Mouse (Mus musculus) forebrain, embryonic 15.5 days (tissue): Measurements from ENCODE around the gene Hipk2. TPM values are rescaled to one million over a fixed set of nuclear protein-coding genes. Genes with fewer than 3 reads are reported as not detected.

Experiments used
- ATAC-seq: fragments of 200-750 bp; cut with Nextera tagmentation; replicated peaks from 2 replicates; pipeline ENCODE4 v1.8.0; 2017; ENCODE audit warnings: mild to moderate bottlenecking, moderate TSS enrichment, moderate library complexity
- H3K27ac ChIP-seq: fragments of 300-500 bp; sonication (generic); replicated peaks from 2 replicates; pipeline ENCODE4 v1.5.1; 2015; ENCODE audit warnings: mild to moderate bottlenecking, inconsistent platforms
- H3K27me3 ChIP-seq: fragments of 300-500 bp; sonication (generic); 2 replicates; pipeline ENCODE4 v1.6.1; 2015; ENCODE audit warnings: inconsistent platforms
- H3K36me3 ChIP-seq: fragments of 300-500 bp; sonication (generic); 2 replicates; pipeline ENCODE4 v1.6.1; 2015; ENCODE audit warnings: mild to moderate bottlenecking, inconsistent platforms
- H3K4me1 ChIP-seq: fragments of 300-500 bp; sonication (generic); 2 replicates; pipeline ENCODE4 v1.6.1; 2015; ENCODE audit warnings: inconsistent platforms
- H3K4me2 ChIP-seq: fragments of 300-500 bp; sonication (generic); replicated peaks from 2 replicates; pipeline ENCODE4 v1.6.1; 2015; ENCODE audit warnings: mild to moderate bottlenecking, inconsistent platforms
- H3K4me3 ChIP-seq: fragments of 300-500 bp; sonication (generic); 2 replicates; pipeline ENCODE4 v1.5.1; 2015; ENCODE audit warnings: mild to moderate bottlenecking, inconsistent platforms
- H3K9ac ChIP-seq: fragments of 300-500 bp; sonication (generic); replicated peaks from 2 replicates; pipeline ENCODE4 v1.6.1; 2015; ENCODE audit warnings: mild to moderate bottlenecking, inconsistent platforms
- H3K9me3 ChIP-seq: fragments of 300-500 bp; sonication (generic); 2 replicates; pipeline ENCODE4 v1.6.1; 2016; ENCODE audit warnings: inconsistent platforms
- whole genome bisulfite sequencing: fragments of 180-500 bp; shearing (Covaris S2); methylation state at CpG from one replicate; pipeline ENCODE4 v1.1.7; 2015; ENCODE audit warnings: mixed read lengths; 5-methylcytosine and 5-hydroxymethylcytosine counted together
- polyA plus RNA-seq: library from polyadenylated mRNA; unstranded; fragments of >200 nt; fragmentation: Nextera tagmentation; extraction: Ambion mirVana; gene quantifications from 2 replicates; pipeline ENCODE4 v1.2.1, GENCODE M21; 2015

Gene Hipk2
- polyA plus RNA-seq, 1 experiment from 2014 or later: 29.2 TPM

DNA sequence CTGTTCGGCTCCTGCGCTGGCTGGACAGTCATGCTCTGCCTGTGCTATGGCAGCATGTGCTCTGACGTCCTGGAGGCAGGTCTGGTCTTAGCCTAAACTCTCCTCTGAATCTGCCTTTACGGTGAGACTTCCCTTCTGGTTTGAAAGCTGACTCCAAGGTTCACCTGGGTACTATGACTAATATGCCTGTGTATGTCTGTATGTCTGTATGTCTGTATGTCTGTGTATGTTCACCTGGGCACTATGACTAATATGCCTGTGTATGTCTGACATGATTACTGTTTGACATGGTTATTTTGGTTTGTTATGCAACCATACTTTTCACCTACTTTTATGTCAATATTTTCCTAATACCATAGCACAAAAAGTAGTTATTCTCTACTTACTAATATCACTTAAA, 52.8 kb downstream of the Hipk2 start:
- 96% methylated on average over 4 of the region's 4 CpGs for WGBS
- Histone ChIP-seq H3K27ac (no peak overlapping the region), H3K4me3 (no peak overlapping the region), H3K4me1 (no peaks in the 10 kb centered on the region), H3K36me3 (peaks cover 11% of the 10 kb centered on the region; the same call in 1 of the 2 replicates), H3K4me2 (no peak overlapping the region), H3K9ac (no peak overlapping the region), H3K27me3 (no peaks in the 10 kb centered on the region), H3K9me3 (no peaks in the 10 kb centered on the region)
- ATAC-seq: no peak

DNA sequence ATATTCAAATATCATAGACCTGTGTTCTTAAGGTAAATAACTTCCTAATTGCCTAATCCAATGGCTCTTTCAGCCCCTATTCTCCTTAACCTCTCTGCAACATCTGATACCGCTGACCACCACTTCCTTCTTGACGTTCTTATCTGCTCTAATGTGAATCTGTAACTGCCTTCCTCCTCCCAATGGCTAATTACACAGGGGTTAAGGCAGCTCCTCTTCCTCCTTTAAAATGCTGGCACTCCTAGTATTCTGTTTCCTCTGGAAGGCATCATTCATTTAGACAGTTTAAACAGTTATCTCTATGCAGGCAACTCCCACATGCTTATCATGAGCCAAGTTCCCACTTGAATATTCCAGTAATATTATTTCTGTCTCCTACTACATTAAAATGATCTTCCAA, 54.3 kb downstream of the Hipk2 start:
- ATAC-seq: no peak
- no peaks in the 10 kb centered on the region for H3K4me1 ChIP-seq
- WGBS: 85% methylated on average over 2 of the region's 2 CpGs
- no peak overlapping the region for H3K4me3 ChIP-seq
- H3K4me2 ChIP-seq: no peak overlapping the region
- no peaks in the 10 kb centered on the region for H3K9me3 ChIP-seq
- H3K9ac ChIP-seq: no peak overlapping the region
- H3K27ac ChIP-seq: no peak overlapping the region
- H3K27me3 ChIP-seq: no peaks in the 10 kb centered on the region
- H3K36me3 ChIP-seq: peaks cover 18% of the 10 kb centered on the region

DNA sequence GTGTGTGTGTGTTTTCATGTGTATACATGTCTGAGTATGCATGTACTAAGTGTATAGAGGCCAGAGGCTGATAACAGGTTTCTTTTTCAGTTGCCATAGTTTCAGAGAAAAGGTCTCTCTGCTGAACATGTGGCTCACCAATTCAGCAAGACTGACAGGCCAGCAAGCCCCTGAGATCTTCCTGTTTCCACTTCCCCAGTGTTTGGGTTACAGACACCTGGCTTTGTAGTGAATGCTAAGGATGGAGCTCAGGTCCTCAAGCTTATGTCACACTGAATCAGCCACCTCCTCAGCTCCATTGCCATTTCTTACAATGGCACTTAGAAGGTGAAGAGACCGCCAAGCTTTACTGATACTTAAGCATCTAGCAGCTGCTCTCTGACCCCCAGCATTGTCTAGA, 55.1 kb downstream of the Hipk2 start:
- no peak overlapping the region for H3K27ac ChIP-seq
- H3K9ac ChIP-seq: no peak overlapping the region
- ATAC-seq: no peak
- H3K36me3 ChIP-seq: peaks cover 23% of the 10 kb centered on the region
- 97% methylated on average over 1 of the region's 1 CpGs for WGBS
- no peaks in the 10 kb centered on the region for H3K27me3 ChIP-seq
- no peaks in the 10 kb centered on the region for H3K4me1 ChIP-seq
- no peak overlapping the region for H3K4me2 ChIP-seq
- H3K9me3 ChIP-seq: no peaks in the 10 kb centered on the region
- H3K4me3 ChIP-seq: no peak overlapping the region

DNA sequence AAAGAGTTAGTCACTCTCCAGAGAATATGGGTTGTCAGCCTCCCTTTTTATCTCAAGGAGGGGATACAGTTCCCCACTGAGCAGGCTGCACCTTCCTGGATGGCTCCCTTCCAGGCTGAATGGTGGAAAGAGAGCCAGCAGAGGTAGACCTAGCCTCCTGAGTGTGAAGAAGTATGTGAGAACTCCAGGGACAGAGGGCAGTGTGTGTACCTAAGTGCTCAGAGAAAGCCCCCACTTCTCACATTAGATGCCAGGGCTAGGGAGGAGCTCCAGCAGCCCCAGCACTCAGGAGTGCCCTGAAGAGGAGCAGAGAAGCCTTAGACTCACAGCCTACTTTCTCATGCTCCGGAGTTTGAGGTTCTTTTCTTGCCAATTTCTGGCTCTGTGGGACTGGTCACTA, 59.7 kb downstream of the Hipk2 start:
- no peak overlapping the region for H3K27ac ChIP-seq
- ATAC-seq: no peak
- H3K4me2 ChIP-seq: no peak overlapping the region
- WGBS: 83% methylated on average over 1 of the region's 1 CpGs
- no peak overlapping the region for H3K4me3 ChIP-seq
- no peaks in the 10 kb centered on the region for H3K9me3 ChIP-seq
- H3K9ac ChIP-seq: no peak overlapping the region
- peaks cover 23% of the 10 kb centered on the region for H3K36me3 ChIP-seq
- H3K4me1 ChIP-seq: no peaks in the 10 kb centered on the region
- H3K27me3 ChIP-seq: no peaks in the 10 kb centered on the region

DNA sequence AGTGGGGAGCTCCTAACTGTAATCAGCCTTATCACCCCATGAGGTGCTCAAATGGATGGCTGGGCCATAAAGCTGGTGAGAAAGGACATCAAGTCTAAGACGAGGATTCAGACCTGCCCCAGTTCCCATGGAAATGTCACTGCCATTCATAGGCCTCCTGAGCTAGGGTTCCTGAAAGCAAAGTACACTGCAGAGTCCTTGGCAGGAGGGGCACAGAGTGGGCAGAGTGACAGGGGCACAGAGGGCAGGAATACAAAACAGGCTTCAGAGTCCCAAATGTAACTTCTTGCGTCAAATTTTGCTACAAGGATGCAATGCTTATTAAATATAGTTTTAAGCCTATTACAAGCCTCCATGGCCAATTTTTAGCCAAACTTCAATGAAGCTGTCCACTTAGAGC, 60.4 kb downstream of the Hipk2 start:
- ATAC-seq: no peak
- H3K27me3 ChIP-seq: no peaks in the 10 kb centered on the region
- H3K36me3 ChIP-seq: peaks cover 23% of the 10 kb centered on the region
- H3K4me1 ChIP-seq: no peaks in the 10 kb centered on the region
- H3K4me2 ChIP-seq: no peak overlapping the region
- no peak overlapping the region for H3K9ac ChIP-seq
- 62% methylated on average over 2 of the region's 2 CpGs for WGBS
- H3K4me3 ChIP-seq: no peak overlapping the region
- no peak overlapping the region for H3K27ac ChIP-seq
- no peaks in the 10 kb centered on the region for H3K9me3 ChIP-seq

DNA sequence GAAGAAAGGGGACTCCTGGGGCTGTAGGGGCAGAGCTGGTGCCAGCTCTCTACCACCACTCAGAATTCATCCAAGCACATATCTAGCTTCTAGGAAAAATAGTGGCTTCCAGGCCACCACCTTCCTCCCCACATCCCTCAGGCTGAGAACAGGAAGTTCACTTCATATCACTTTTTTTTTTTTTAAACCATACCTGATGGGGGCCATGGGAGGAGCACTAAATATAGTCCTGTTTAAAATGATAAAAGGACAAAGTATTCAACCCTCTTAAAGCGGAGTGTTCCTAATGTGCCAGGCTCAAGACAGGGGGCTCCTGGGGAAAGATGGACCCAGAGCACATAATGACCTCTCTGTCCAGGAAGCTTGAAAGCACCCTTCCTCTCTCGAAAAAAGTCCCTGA, 61.3 kb downstream of the Hipk2 start:
- Histone ChIP-seq H3K4me3 (no peak overlapping the region), H3K9me3 (no peaks in the 10 kb centered on the region), H3K36me3 (peaks cover 23% of the 10 kb centered on the region), H3K27me3 (no peaks in the 10 kb centered on the region), H3K4me2 (no peak overlapping the region), H3K27ac (no peak overlapping the region), H3K9ac (no peak overlapping the region), H3K4me1 (0 out of 2 replicates have a peak, but pooled peaks cover 6% of the 10 kb centered on the region)
- ATAC-seq: no peak
- WGBS: 93% methylated on average over 2 of the region's 2 CpGs

DNA sequence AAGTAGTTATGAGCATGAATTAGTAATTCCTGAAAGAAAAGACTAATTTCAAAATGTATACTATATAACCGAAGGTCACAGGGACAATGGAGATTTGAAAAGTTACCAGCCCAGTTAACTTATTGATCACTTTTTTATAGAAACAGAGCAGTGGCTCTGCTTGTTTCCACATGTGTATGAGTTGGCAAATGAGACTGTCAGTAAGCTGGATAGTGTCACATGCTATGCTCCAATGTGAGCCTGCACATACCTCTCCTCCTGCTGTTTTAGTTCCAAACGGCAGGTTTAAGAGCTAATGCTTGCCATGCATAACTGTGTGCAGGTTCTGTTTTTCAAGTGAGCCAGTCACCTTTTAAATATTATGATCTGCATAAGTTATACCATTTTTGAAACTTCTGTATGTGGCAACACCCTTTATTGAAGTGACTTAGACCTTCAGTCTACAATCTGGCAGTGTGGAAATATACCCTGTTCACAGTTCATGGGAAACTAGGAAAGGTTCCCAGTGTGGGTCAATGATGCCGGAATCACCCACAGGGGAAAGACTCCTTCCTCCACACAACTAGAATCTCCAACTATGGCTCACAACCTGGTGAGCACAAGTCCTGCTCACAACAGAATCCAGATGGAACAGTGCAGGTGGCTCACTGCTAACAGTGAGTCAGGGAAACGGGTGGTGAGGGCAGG, 64.4 kb downstream of the Hipk2 start:
- no peaks in the 10 kb centered on the region for H3K9me3 ChIP-seq
- H3K4me3 ChIP-seq: no peak overlapping the region
- no peak overlapping the region for H3K4me2 ChIP-seq
- H3K36me3 ChIP-seq: peaks cover 4% of the 10 kb centered on the region; the same call in 1 of the 2 replicates
- no peak overlapping the region for H3K27ac ChIP-seq
- no peaks in the 10 kb centered on the region for H3K27me3 ChIP-seq
- no peak overlapping the region for H3K9ac ChIP-seq
- no peak for ATAC-seq
- H3K4me1 ChIP-seq: 0 out of 2 replicates have a peak, but pooled peaks cover 7% of the 10 kb centered on the region
- WGBS: 87% methylated on average over 4 of the region's 4 CpGs

DNA sequence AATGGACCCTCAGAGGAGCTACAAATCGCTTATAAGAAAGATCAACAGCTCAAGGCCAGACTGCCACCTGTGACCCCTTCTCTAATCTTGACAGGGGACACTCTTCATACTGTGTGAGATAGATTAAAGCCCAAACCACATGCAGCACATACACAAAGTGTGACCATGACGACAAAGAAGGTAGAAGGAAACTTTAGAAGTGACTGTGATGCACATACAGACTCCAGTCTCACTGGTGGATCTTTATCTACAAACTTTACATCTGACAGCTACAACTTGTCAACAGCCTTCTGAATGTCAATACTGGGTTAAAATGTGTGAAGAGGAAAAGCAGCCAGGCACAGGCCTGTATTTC, 65.9 kb downstream of the Hipk2 start:
- no peaks in the 10 kb centered on the region for H3K27me3 ChIP-seq
- no peak overlapping the region for H3K4me3 ChIP-seq
- 67% methylated on average over 2 of the region's 2 CpGs for WGBS
- no peak overlapping the region for H3K4me2 ChIP-seq
- H3K36me3 ChIP-seq: no peaks in the 10 kb centered on the region
- no peak overlapping the region for H3K27ac ChIP-seq
- no peak overlapping the region for H3K9ac ChIP-seq
- no peaks in the 10 kb centered on the region for H3K9me3 ChIP-seq
- H3K4me1 ChIP-seq: 0 out of 2 replicates have a peak, but pooled peaks cover 7% of the 10 kb centered on the region
- no peak for ATAC-seq

DNA sequence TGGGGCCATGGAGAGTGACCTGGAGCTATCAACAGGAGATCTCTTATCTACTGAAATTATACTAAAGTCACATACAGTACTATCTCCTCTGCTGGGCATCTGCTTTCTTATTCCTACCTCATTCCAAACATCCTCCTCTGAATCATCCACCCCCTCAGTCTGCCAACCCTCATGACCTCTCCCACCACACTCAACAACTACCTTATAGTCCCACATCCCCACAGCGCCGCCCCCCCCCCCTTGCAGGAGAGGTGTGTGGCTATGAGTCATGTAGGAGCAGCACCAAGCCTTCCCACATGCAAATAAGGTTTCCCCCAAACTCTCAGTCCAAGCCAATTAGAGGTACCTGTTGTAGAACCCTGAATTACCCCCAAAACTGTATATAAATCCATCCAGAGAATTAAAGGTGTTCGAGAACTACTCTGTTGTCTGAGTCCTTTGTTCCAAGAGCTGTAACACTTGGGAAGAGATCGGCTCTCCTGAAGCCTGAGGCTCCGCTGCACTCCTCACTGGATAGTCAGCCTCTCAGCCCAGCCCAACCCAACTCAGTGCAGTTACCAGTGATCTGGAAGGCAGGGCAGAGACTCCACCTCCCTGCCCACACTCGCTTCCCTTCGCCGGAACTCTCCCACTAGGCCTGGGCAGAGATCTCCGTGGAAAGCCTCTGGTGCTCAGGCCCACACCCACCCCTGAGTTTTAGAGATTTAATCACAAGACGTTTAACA, 66.4 kb downstream of the Hipk2 start:
- ATAC-seq: no peak
- Histone ChIP-seq H3K9ac (no peak overlapping the region), H3K4me3 (no peak overlapping the region), H3K9me3 (no peaks in the 10 kb centered on the region), H3K27me3 (no peaks in the 10 kb centered on the region), H3K4me2 (no peak overlapping the region), H3K36me3 (peaks cover under 1% of the 10 kb centered on the region; the same call in 1 of the 2 replicates), H3K27ac (no peak overlapping the region), H3K4me1 (0 out of 2 replicates have a peak, but pooled peaks cover 7% of the 10 kb centered on the region)
- WGBS: 77% methylated on average over 10 of the region's 10 CpGs

DNA sequence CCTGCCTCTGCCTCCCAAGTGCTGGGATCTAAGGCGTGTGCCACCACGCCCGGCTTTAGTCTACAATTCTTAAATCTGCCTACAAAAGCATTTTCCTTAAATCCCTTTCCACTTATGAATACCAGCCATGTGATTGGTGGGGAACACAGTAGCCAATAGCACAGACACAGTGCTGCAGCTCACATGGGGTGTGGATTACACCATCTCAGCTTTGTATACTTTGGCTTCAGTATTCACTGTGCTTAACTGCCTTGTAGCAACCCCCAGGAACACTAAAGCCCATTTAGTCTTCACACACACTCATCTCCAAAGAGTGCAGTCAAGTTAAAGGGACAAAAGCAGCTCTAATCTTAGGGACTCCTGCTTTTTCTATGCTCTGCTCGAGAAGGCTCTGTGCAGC, 67.6 kb downstream of the Hipk2 start:
- Histone ChIP-seq H3K9me3 (no peaks in the 10 kb centered on the region), H3K4me2 (no peak overlapping the region), H3K27ac (no peak overlapping the region), H3K4me3 (no peak overlapping the region), H3K4me1 (peaks cover 7% of the 10 kb centered on the region; the same call in 1 of the 2 replicates), H3K27me3 (no peaks in the 10 kb centered on the region), H3K36me3 (peaks cover 3% of the 10 kb centered on the region; the same call in 1 of the 2 replicates), H3K9ac (no peak overlapping the region)
- WGBS: 75% methylated on average over 4 of the region's 4 CpGs
- ATAC-seq: no peak

DNA sequence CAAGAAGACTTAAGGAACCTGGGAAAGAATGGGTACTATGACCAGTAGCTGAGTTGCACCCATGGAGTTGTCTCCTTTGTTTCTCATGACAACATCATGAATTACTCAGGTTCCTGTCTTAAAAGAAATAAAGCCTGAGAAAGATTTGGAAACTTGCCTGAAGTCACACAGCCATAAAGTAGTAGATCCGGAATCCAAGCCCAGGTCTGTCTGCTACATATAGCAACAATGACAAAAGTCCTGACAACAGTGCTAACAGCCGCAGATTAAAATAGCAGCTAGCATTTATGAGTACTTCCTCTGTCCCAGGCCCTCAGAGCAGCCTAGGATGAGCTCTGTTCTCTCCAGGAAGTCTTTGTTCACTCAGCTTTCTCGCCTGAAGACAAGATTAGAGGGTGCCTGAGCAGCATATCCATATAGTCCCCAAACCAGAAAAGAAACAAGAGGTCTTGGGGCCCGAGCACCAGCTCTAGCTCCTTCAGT, 69.0 kb downstream of the Hipk2 start:
- Histone ChIP-seq H3K36me3 (peaks cover 3% of the 10 kb centered on the region; the same call in 1 of the 2 replicates), H3K9ac (no peak overlapping the region), H3K27me3 (no peaks in the 10 kb centered on the region), H3K4me3 (no peak overlapping the region), H3K27ac (no peak overlapping the region), H3K9me3 (no peaks in the 10 kb centered on the region), H3K4me2 (no peak overlapping the region), H3K4me1 (peaks cover 16% of the 10 kb centered on the region)
- 87% methylated on average over 4 of the region's 4 CpGs for WGBS
- ATAC-seq: no peak

DNA sequence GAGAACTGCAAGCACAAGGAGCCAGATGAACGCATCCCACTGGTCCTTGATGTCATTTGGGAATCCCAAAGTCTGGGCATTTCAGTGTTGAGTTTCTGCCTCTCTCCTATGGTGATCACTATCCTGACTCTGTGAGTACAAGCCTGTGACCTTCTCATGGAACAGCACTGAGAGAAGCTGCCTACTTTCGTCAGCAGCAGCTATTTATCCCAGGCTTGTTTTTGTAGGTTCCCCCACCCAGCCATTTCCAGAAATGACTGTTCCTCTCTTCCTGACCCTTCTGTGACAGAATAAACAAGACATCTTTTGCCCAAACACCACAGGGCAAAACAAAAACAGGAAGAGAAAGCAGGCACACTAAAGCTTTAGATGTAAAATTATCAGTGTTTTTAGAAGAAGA, 70.4 kb downstream of the Hipk2 start:
- H3K4me1 ChIP-seq: peaks cover 25% of the 10 kb centered on the region
- no peak overlapping the region for H3K27ac ChIP-seq
- no peak overlapping the region for H3K9ac ChIP-seq
- H3K36me3 ChIP-seq: peaks cover 3% of the 10 kb centered on the region; the same call in 1 of the 2 replicates
- H3K27me3 ChIP-seq: no peaks in the 10 kb centered on the region
- no peak for ATAC-seq
- 82% methylated on average over 2 of the region's 2 CpGs for WGBS
- H3K4me3 ChIP-seq: no peak overlapping the region
- H3K9me3 ChIP-seq: no peaks in the 10 kb centered on the region
- H3K4me2 ChIP-seq: no peak overlapping the region
